Mouse (Mus musculus): ENCODE measurements around the gene Ppm1l. TPM values are rescaled to one million over a fixed set of nuclear protein-coding genes. Genes with fewer than 3 reads are reported as not detected.
A peak's percentile ranks its signal among the peaks of the same experiment; 100 is the strongest.

Ppm1l gene
- polyA plus RNA-seq, 1 experiment, result 11.4 TPM

GRCm38 (mm10) chr3:69392298-69392697, 75.6 kb downstream of the Ppm1l start:
- Histone ChIP-seq H3K27ac (ENCODE audit: insufficient read depth, low read length) (no peak overlapping the region), H3K4me1 (ENCODE audit: control insufficient read depth, insufficient read depth, low read length) (no peaks in the 10 kb centered on the region), H3K4me3 (ENCODE audit: insufficient read depth, low read length) (no peak overlapping the region)
- TF ChIP-seq POLR2A (IDR thresholded peaks at IDR 0.05; ENCODE audit: low read depth, low read length), result no peak
- TF ChIP-seq CTCF (IDR thresholded peaks at IDR 0.05; ENCODE audit: borderline replicate concordance, insufficient read depth, low read length), result no peak

- Histone ChIP-seq H3K4me3 (ENCODE audit: insufficient read depth, low read length) (no peak overlapping the region), H3K27ac (ENCODE audit: insufficient read depth, low read length) (no peak overlapping the region), H3K4me1 (ENCODE audit: control insufficient read depth, insufficient read depth, low read length) (no peaks in the 10 kb centered on the region)
- TF ChIP-seq CTCF (IDR thresholded peaks at IDR 0.05; ENCODE audit: borderline replicate concordance, insufficient read depth, low read length) (no peak), POLR2A (IDR thresholded peaks at IDR 0.05; ENCODE audit: low read depth, low read length) (no peak)
Observed at GRCm38 (mm10) chr3:69393079-69393478, 76.4 kb downstream of the Ppm1l start.

GRCm38 (mm10) chr3:69393991-69394390, 77.3 kb downstream of the Ppm1l start:
- no peaks in the 10 kb centered on the region for H3K4me1 ChIP-seq (ENCODE audit: control insufficient read depth, insufficient read depth, low read length)
- TF ChIP-seq CTCF (IDR thresholded peaks at IDR 0.05; ENCODE audit: borderline replicate concordance, insufficient read depth, low read length), result no peak
- TF ChIP-seq POLR2A (IDR thresholded peaks at IDR 0.05; ENCODE audit: low read depth, low read length), result no peak
- H3K4me3 ChIP-seq (ENCODE audit: insufficient read depth, low read length), result no peak overlapping the region
- no peak overlapping the region for H3K27ac ChIP-seq (ENCODE audit: insufficient read depth, low read length)

GRCm38 (mm10) chr3:69395084-69395483, 78.4 kb downstream of the Ppm1l start:
- Histone ChIP-seq H3K4me3 (ENCODE audit: insufficient read depth, low read length) (no peak overlapping the region), H3K27ac (ENCODE audit: insufficient read depth, low read length) (no peak overlapping the region), H3K4me1 (ENCODE audit: control insufficient read depth, insufficient read depth, low read length) (no peaks in the 10 kb centered on the region)
- no peak for TF ChIP-seq POLR2A (IDR thresholded peaks at IDR 0.05; ENCODE audit: low read depth, low read length)
- TF ChIP-seq CTCF (IDR thresholded peaks at IDR 0.05; ENCODE audit: borderline replicate concordance, insufficient read depth, low read length), result no peak

GRCm38 (mm10) chr3:69397733-69398132, 81.1 kb downstream of the Ppm1l start:
- Histone ChIP-seq H3K27ac (ENCODE audit: insufficient read depth, low read length) (no peak overlapping the region), H3K4me1 (ENCODE audit: control insufficient read depth, insufficient read depth, low read length) (no peaks in the 10 kb centered on the region), H3K4me3 (ENCODE audit: insufficient read depth, low read length) (no peak overlapping the region)
- TF ChIP-seq POLR2A (IDR thresholded peaks at IDR 0.05; ENCODE audit: low read depth, low read length), result no peak
- peak; percentile 9; the same call in 1 of the 2 replicates for TF ChIP-seq CTCF (IDR thresholded peaks at IDR 0.05; ENCODE audit: borderline replicate concordance, insufficient read depth, low read length)

- TF ChIP-seq POLR2A (IDR thresholded peaks at IDR 0.05; ENCODE audit: low read depth, low read length), result no peak
- TF ChIP-seq CTCF (IDR thresholded peaks at IDR 0.05; ENCODE audit: borderline replicate concordance, insufficient read depth, low read length), result no peak
- Histone ChIP-seq H3K4me3 (ENCODE audit: insufficient read depth, low read length) (no peak overlapping the region), H3K27ac (ENCODE audit: insufficient read depth, low read length) (no peak overlapping the region), H3K4me1 (ENCODE audit: control insufficient read depth, insufficient read depth, low read length) (no peaks in the 10 kb centered on the region)
Observed at GRCm38 (mm10) chr3:69399336-69399735, 82.7 kb downstream of the Ppm1l start.

- Histone ChIP-seq H3K4me3 (ENCODE audit: insufficient read depth, low read length) (no peak overlapping the region), H3K4me1 (ENCODE audit: control insufficient read depth, insufficient read depth, low read length) (no peaks in the 10 kb centered on the region), H3K27ac (ENCODE audit: insufficient read depth, low read length) (no peak overlapping the region)
- no peak for TF ChIP-seq CTCF (IDR thresholded peaks at IDR 0.05; ENCODE audit: borderline replicate concordance, insufficient read depth, low read length)
- no peak for TF ChIP-seq POLR2A (IDR thresholded peaks at IDR 0.05; ENCODE audit: low read depth, low read length)
Observed at GRCm38 (mm10) chr3:69403196-69403595, 86.5 kb downstream of the Ppm1l start.

- no peaks in the 10 kb centered on the region for H3K4me1 ChIP-seq (ENCODE audit: control insufficient read depth, insufficient read depth, low read length)
- no peak overlapping the region for H3K4me3 ChIP-seq (ENCODE audit: insufficient read depth, low read length)
- TF ChIP-seq CTCF (IDR thresholded peaks at IDR 0.05; ENCODE audit: borderline replicate concordance, insufficient read depth, low read length), result no peak
- no peak for TF ChIP-seq POLR2A (IDR thresholded peaks at IDR 0.05; ENCODE audit: low read depth, low read length)
- no peak overlapping the region for H3K27ac ChIP-seq (ENCODE audit: insufficient read depth, low read length)
Observed at GRCm38 (mm10) chr3:69406210-69406895, 89.7 kb downstream of the Ppm1l start.

- no peak overlapping the region for H3K4me3 ChIP-seq (ENCODE audit: insufficient read depth, low read length)
- H3K27ac ChIP-seq (ENCODE audit: insufficient read depth, low read length), result no peak overlapping the region
- H3K4me1 ChIP-seq (ENCODE audit: control insufficient read depth, insufficient read depth, low read length), result no peaks in the 10 kb centered on the region
- TF ChIP-seq CTCF (IDR thresholded peaks at IDR 0.05; ENCODE audit: borderline replicate concordance, insufficient read depth, low read length), result no peak
- TF ChIP-seq POLR2A (IDR thresholded peaks at IDR 0.05; ENCODE audit: low read depth, low read length), result no peak
Observed at GRCm38 (mm10) chr3:69408064-69408463, 91.4 kb downstream of the Ppm1l start.

- no peak overlapping the region for H3K4me3 ChIP-seq (ENCODE audit: insufficient read depth, low read length)
- TF ChIP-seq POLR2A (IDR thresholded peaks at IDR 0.05; ENCODE audit: low read depth, low read length), result no peak
- TF ChIP-seq CTCF (IDR thresholded peaks at IDR 0.05; ENCODE audit: borderline replicate concordance, insufficient read depth, low read length), result no peak
Observed at GRCm38 (mm10) chr3:69416112-69416511, 99.5 kb downstream of the Ppm1l start.

More at GRCm38 (mm10) chr3:69416112-69416511, 99.5 kb downstream of the Ppm1l start:
- H3K27ac ChIP-seq (ENCODE audit: insufficient read depth, low read length), result no peak overlapping the region
- H3K4me1 ChIP-seq (ENCODE audit: control insufficient read depth, insufficient read depth, low read length), result no peaks in the 10 kb centered on the region
